Mouse (Mus musculus) forebrain, postnatal 0 days (tissue): ENCODE measurements around the gene Il1r2. TPM values are rescaled to one million over a fixed set of nuclear protein-coding genes. Genes with fewer than 3 reads are reported as not detected.

Experiments
- ATAC-seq: fragments of 200-750 bp; cut with Nextera tagmentation; 2 replicates; pipeline ENCODE4 v1.8.0; 2017; ENCODE audit warnings: mild to moderate bottlenecking, moderate library complexity
- DNase-seq: peaks from one replicate; pipeline ENCODE4 v3.0.0-alpha.2; 2015
- H3K27ac ChIP-seq: fragments of 300-500 bp; sonication (generic); 2 replicates; pipeline ENCODE4 v1.5.1; 2014; ENCODE audit warnings: low read depth, mild to moderate bottlenecking, antibody characterized with exemption, low read length, moderate library complexity, mixed read lengths
- H3K27me3 ChIP-seq: fragments of 300-500 bp; sonication (generic); 2 replicates; pipeline ENCODE4 v1.6.1; 2014; ENCODE audit warnings: mild to moderate bottlenecking, low read length, mixed read lengths; ENCODE audit not compliant: insufficient read depth
- H3K36me3 ChIP-seq: fragments of 300-500 bp; sonication (generic); 2 replicates; pipeline ENCODE4 v1.6.1; 2014; ENCODE audit warnings: mild to moderate bottlenecking, moderate library complexity; ENCODE audit not compliant: insufficient read depth
- H3K4me1 ChIP-seq: fragments of 300-500 bp; sonication (generic); 2 replicates; pipeline ENCODE4 v1.6.1; 2014; ENCODE audit warnings: antibody characterized with exemption; ENCODE audit not compliant: insufficient read depth
- H3K4me2 ChIP-seq: fragments of 300-500 bp; sonication (generic); 2 replicates; pipeline ENCODE4 v1.6.1; 2014; ENCODE audit warnings: low read depth, mild to moderate bottlenecking, moderate library complexity
- H3K4me3 ChIP-seq: fragments of 300-500 bp; sonication (generic); 2 replicates; pipeline ENCODE4 v1.5.1; 2014; ENCODE audit warnings: low read depth, low read length, mixed read lengths
- H3K9ac ChIP-seq: fragments of 300-500 bp; sonication (generic); 2 replicates; pipeline ENCODE4 v1.6.1; 2014; ENCODE audit warnings: mild to moderate bottlenecking
- H3K9me3 ChIP-seq: fragments of 300-500 bp; sonication (generic); 2 replicates; pipeline ENCODE4 v1.6.1; 2016; ENCODE audit warnings: low read length
- CTCF ChIP-seq: sonication (generic); IDR thresholded peaks from 2 replicates; pipeline ENCODE4 v1.5.1; 2016; ENCODE audit warnings: antibody characterized with exemption, control low read depth, low read depth
- WGBS: fragments of 180-500 bp; shearing (Covaris S2); extraction: QIAGEN DNeasy Blood & Tissue Kit; methylation state at CpG from one replicate; pipeline ENCODE4 v1.1.7; 2014; 5-methylcytosine and 5-hydroxymethylcytosine counted together
- polyA plus RNA-seq: library from polyadenylated mRNA; unstranded; fragments of >200 nt; fragmentation: Nextera tagmentation; extraction: Ambion mirVana; gene quantifications from 2 replicates; pipeline ENCODE4 v1.2.1, GENCODE M21; 2015
- total RNA-seq: library from RNA; depleted of rRNA; stranded (reverse); fragments of >200 nt; gene quantifications from 2 replicates; pipeline ENCODE4 v1.2.3, GENCODE M21; 2014; rRNA removed

The Il1r2 gene
- total and polyA plus RNA-seq, 2 experiments from 2014 or later, result 0.79 TPM; not detected in 1

DNA sequence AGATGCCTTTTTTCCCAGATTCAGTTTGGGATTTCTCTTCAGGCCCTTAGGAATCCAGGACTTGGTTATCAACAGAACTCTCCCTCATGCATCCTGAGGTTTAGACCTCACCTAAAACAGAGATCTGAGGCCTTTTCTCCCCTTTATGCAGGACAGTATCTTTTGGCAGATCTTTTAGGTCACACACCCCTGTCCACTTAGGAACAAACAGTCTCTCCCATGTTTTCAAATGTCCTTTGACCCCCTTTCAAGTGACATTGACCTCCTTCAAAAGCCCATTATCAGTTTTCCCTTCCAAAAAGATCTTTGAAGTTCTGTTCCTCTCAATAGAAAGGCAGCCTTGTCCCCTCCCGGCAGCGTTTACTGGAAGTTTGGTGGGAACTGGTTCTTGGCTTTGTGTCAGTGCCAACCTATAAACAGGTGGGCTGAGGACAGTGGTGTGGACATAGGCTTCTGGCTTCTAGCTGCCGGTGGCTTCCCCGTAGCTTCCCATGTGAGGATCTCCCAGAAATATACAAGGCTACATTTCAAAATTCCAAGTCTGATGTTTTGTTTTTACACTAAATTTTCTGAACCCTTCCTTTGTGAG is 89.5 kb downstream of the Il1r2 start:
- no peak for TF ChIP-seq CTCF
- ATAC-seq (no peak), DNase-seq (no peak)
- Histone ChIP-seq H3K4me3 (no peak overlapping the region), H3K4me1 (no peaks in the 10 kb centered on the region), H3K27me3 (no peaks in the 10 kb centered on the region), H3K4me2 (no peak overlapping the region), H3K9ac (no peak overlapping the region), H3K27ac (no peak overlapping the region), H3K9me3 (no peaks in the 10 kb centered on the region), H3K36me3 (no peaks in the 10 kb centered on the region)
- 80% methylated on average over 4 of the region's 4 CpGs for WGBS

- Histone ChIP-seq H3K27ac (no peak overlapping the region), H3K9me3 (no peaks in the 10 kb centered on the region), H3K4me1 (no peaks in the 10 kb centered on the region), H3K4me3 (no peak overlapping the region), H3K36me3 (no peaks in the 10 kb centered on the region), H3K27me3 (no peaks in the 10 kb centered on the region), H3K9ac (no peak overlapping the region), H3K4me2 (no peak overlapping the region)
- 91% methylated on average over 4 of the region's 4 CpGs for WGBS
- ATAC-seq, result no peak
- DNase-seq, result no peak
- no peak for TF ChIP-seq CTCF
Observed at GRCm38 (mm10) chr1:40164331-40164730, 90.5 kb downstream of the Il1r2 start.

GRCm38 (mm10) chr1:40167585-40167984 is 93.7 kb downstream of the Il1r2 start:
- TF ChIP-seq CTCF, result no peak
- Histone ChIP-seq H3K27ac (no peak overlapping the region), H3K4me1 (no peaks in the 10 kb centered on the region), H3K9me3 (no peaks in the 10 kb centered on the region), H3K4me2 (no peak overlapping the region), H3K9ac (no peak overlapping the region), H3K36me3 (no peaks in the 10 kb centered on the region), H3K4me3 (no peak overlapping the region), H3K27me3 (no peaks in the 10 kb centered on the region)
- DNase-seq (no peak), ATAC-seq (no peak)
- 93% methylated on average over 8 of the region's 8 CpGs for WGBS

GRCm38 (mm10) chr1:40171878-40172277 is 98.0 kb downstream of the Il1r2 start:
- WGBS, result 48% methylated on average over 5 of the region's 5 CpGs
- Histone ChIP-seq H3K4me1 (no peaks in the 10 kb centered on the region), H3K27ac (no peak overlapping the region), H3K4me2 (no peak overlapping the region), H3K27me3 (no peaks in the 10 kb centered on the region), H3K36me3 (no peaks in the 10 kb centered on the region), H3K4me3 (no peak overlapping the region), H3K9me3 (no peaks in the 10 kb centered on the region), H3K9ac (no peak overlapping the region)
- DNase-seq, result peak; percentile 31
- no peak for TF ChIP-seq CTCF
- no peak for ATAC-seq

GRCm38 (mm10) chr1:40174146-40174545 is 100.3 kb downstream of the Il1r2 start:
- H3K27me3 ChIP-seq, result no peaks in the 10 kb centered on the region
- TF ChIP-seq CTCF, result no peak
- no peak overlapping the region for H3K4me2 ChIP-seq
- H3K36me3 ChIP-seq, result no peaks in the 10 kb centered on the region
- WGBS, result 85% methylated on average over 3 of the region's 3 CpGs
- no peak overlapping the region for H3K4me3 ChIP-seq
- ATAC-seq (no peak), DNase-seq (no peak)
- no peak overlapping the region for H3K9ac ChIP-seq
- H3K9me3 ChIP-seq, result no peaks in the 10 kb centered on the region
- H3K4me1 ChIP-seq, result no peaks in the 10 kb centered on the region
- no peak overlapping the region for H3K27ac ChIP-seq

Other genes starting within 250 kb of the Il1r2 start
- gene Map4k4, start 173.2 kb upstream of the Il1r2 start, total RNA-seq, result 201 and 241 TPM in 2 replicates
- gene Map4k4, start 173.2 kb upstream of the Il1r2 start, polyA plus RNA-seq, result 11.9 and 21.3 TPM in 2 replicates
- 0.38 and 0.90 TPM in 2 replicates for gene Il1r1, start 151.0 kb downstream of the Il1r2 start, total RNA-seq
- gene Il1r1, start 151.0 kb downstream of the Il1r2 start, polyA plus RNA-seq, result 0.35 and 0.84 TPM in 2 replicates